Mouse (Mus musculus): ENCODE results near the gene Prkca. TPM values are rescaled to one million over a fixed set of nuclear protein-coding genes. Genes with fewer than 3 reads are reported as not detected.

The Prkca gene
- total and polyA plus RNA-seq, 2 experiments from 2014 or later, result 7.9 to 32.0 TPM

DNA sequence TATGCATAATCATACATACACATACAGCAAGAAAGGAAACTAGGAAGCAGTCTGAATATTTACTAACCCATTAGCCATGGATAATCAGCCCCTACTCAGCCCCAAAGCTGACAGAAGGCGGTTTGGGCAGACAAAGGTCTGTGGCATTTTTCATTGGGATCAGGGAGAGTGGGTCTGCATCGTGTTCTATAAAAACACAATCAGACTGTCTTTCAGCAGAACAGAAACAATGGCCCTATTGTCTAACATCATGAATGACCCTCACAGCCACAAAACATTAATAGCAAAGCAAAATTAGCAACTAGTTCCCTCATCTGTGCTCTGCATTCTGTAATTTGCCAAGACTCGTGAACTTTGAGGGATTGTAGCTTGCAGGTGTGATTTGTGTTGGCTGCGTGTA lies 181.6 kb downstream of the Prkca start:
- no peaks in the 10 kb centered on the region for H3K27me3 ChIP-seq (ENCODE audit: insufficient read depth, low read length)
- DNase-seq (ENCODE audit: low spot score) (no peak), ATAC-seq (ENCODE audit: low FRiP score) (no peak)
- no peak for TF ChIP-seq CTCF (IDR thresholded peaks at IDR 0.05)
- H3K4me1 ChIP-seq (ENCODE audit: insufficient read depth, low read length), result no peaks in the 10 kb centered on the region; the same call in 1 of the 2 replicates
- 25% methylated on average over 4 of the region's 4 CpGs for WGBS
- no peaks in the 10 kb centered on the region for H3K36me3 ChIP-seq (ENCODE audit: insufficient read depth, low read length)
- no peaks in the 10 kb centered on the region for H3K9me3 ChIP-seq (ENCODE audit: low read length)
- H3K27ac ChIP-seq (ENCODE audit: low read depth, low read length), result no peak overlapping the region
- H3K9ac ChIP-seq (replicated peaks; ENCODE audit: low read length, poor library complexity, severe bottlenecking), result no peak overlapping the region
- H3K4me2 ChIP-seq (ENCODE audit: low read depth, low read length, poor library complexity, severe bottlenecking), result no peak overlapping the region
- no peak overlapping the region for H3K4me3 ChIP-seq (ENCODE audit: low read depth, low read length)

DNA sequence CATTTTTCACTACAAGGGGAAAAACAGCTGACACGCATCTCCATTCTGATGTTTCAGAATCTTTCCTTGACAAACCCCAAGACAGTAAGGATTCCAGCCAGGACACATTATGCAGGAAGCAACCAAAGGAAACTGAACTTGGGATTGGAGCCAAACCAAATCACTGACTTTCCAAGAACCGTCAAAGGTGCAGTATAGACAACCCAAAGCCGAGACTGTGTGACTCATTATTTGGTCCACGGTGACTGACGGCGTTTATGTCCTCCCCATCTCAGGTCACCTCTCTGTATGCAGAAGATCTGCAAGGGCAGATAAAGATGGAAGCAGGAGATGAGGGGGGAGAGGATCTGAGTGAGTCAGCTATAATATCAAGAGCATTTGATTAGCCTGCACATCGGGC lies 183.7 kb downstream of the Prkca start:
- Histone ChIP-seq H3K36me3 (ENCODE audit: insufficient read depth, low read length) (no peaks in the 10 kb centered on the region), H3K9ac (replicated peaks; ENCODE audit: low read length, poor library complexity, severe bottlenecking) (no peak overlapping the region), H3K4me2 (ENCODE audit: low read depth, low read length, poor library complexity, severe bottlenecking) (no peak overlapping the region), H3K4me1 (ENCODE audit: insufficient read depth, low read length) (no peaks in the 10 kb centered on the region; the same call in 1 of the 2 replicates), H3K4me3 (ENCODE audit: low read depth, low read length) (no peak overlapping the region), H3K9me3 (ENCODE audit: low read length) (no peaks in the 10 kb centered on the region), H3K27me3 (ENCODE audit: insufficient read depth, low read length) (no peaks in the 10 kb centered on the region), H3K27ac (ENCODE audit: low read depth, low read length) (no peak overlapping the region)
- DNase-seq (ENCODE audit: low spot score) (no peak), ATAC-seq (ENCODE audit: low FRiP score) (no peak)
- WGBS, result 89% methylated on average over 7 of the region's 7 CpGs
- no peak for TF ChIP-seq CTCF (IDR thresholded peaks at IDR 0.05)

DNA sequence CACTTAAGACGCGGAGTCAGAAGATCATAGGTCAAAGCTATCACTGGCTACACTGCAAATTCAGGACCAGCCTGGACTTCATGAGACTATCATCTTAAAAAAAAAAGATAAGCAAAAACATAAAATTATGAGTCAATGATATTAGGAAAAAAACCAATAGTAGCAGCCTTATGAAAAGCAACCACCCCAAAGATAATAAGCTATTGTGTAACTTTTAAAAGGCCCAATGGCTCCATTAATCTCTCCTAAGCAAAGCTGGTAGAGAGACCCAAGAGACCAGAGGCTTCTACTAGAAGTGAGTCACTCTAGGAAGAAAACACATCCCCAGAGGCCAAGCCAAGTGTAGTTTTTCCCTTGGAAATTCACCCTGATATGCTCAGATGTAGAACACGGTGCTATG lies 185.7 kb downstream of the Prkca start:
- DNase-seq (ENCODE audit: low spot score), result no peak
- no peak overlapping the region for H3K9ac ChIP-seq (replicated peaks; ENCODE audit: low read length, poor library complexity, severe bottlenecking)
- H3K27me3 ChIP-seq (ENCODE audit: insufficient read depth, low read length), result no peaks in the 10 kb centered on the region
- H3K4me2 ChIP-seq (ENCODE audit: low read depth, low read length, poor library complexity, severe bottlenecking), result no peak overlapping the region
- ATAC-seq (ENCODE audit: low FRiP score), result no peak
- TF ChIP-seq CTCF (IDR thresholded peaks at IDR 0.05), result no peak
- H3K4me1 ChIP-seq (ENCODE audit: insufficient read depth, low read length), result no peaks in the 10 kb centered on the region; the same call in 1 of the 2 replicates
- H3K9me3 ChIP-seq (ENCODE audit: low read length), result no peaks in the 10 kb centered on the region
- 94% methylated on average over 3 of the region's 3 CpGs for WGBS
- no peaks in the 10 kb centered on the region for H3K36me3 ChIP-seq (ENCODE audit: insufficient read depth, low read length)
- H3K27ac ChIP-seq (ENCODE audit: low read depth, low read length), result no peak overlapping the region
- no peak overlapping the region for H3K4me3 ChIP-seq (ENCODE audit: low read depth, low read length)

DNA sequence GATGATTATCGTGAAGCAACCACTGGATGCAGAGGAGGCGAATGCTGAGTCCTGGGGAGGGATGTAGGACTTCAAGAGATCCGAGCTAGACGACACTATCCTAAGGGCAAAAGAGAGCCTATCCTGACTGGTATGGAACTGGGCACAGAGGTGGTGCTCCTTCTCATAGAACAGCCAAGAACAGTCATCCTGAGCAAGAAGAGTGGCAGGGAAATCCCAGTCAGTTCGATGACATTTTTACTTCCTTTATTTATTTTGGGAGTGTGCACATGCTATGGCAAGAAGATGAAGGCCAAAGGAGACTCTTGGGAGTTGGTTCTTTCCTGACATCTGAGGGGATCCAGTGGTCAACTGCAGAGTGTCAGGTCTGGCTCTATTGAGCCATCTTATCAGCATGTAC lies 186.7 kb downstream of the Prkca start:
- Histone ChIP-seq H3K4me3 (ENCODE audit: low read depth, low read length) (no peak overlapping the region), H3K4me2 (ENCODE audit: low read depth, low read length, poor library complexity, severe bottlenecking) (no peak overlapping the region), H3K4me1 (ENCODE audit: insufficient read depth, low read length) (no peaks in the 10 kb centered on the region; the same call in 1 of the 2 replicates), H3K9ac (replicated peaks; ENCODE audit: low read length, poor library complexity, severe bottlenecking) (no peak overlapping the region), H3K27ac (ENCODE audit: low read depth, low read length) (no peak overlapping the region), H3K36me3 (ENCODE audit: insufficient read depth, low read length) (no peaks in the 10 kb centered on the region), H3K27me3 (ENCODE audit: insufficient read depth, low read length) (no peaks in the 10 kb centered on the region), H3K9me3 (ENCODE audit: low read length) (no peaks in the 10 kb centered on the region)
- WGBS, result 93% methylated on average over 5 of the region's 5 CpGs
- DNase-seq (ENCODE audit: low spot score) (no peak), ATAC-seq (ENCODE audit: low FRiP score) (no peak)
- TF ChIP-seq CTCF (IDR thresholded peaks at IDR 0.05), result no peak

DNA sequence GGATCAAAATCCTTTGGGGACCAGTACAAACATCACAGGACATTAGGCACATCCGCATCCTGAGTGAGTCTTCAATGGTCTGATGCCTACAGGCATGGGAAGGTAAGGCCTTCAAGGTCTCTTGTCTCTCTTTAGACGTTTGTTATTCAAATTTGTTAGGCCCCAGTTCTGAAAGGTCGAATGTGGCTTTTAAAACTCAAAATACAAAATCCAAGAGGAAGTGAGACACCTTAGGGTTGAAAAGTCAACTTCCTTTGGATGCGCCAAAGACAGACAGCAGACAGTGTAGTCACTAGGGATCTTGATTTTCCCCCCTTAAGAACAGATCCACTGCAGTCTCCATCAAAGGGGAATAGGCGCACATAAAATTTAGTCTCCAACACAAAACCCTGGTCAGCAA lies 187.6 kb downstream of the Prkca start:
- no peak overlapping the region for H3K4me2 ChIP-seq (ENCODE audit: low read depth, low read length, poor library complexity, severe bottlenecking)
- no peaks in the 10 kb centered on the region; the same call in 1 of the 2 replicates for H3K4me1 ChIP-seq (ENCODE audit: insufficient read depth, low read length)
- H3K36me3 ChIP-seq (ENCODE audit: insufficient read depth, low read length), result no peaks in the 10 kb centered on the region
- 82% methylated on average over 5 of the region's 5 CpGs for WGBS
- no peaks in the 10 kb centered on the region for H3K27me3 ChIP-seq (ENCODE audit: insufficient read depth, low read length)
- no peak overlapping the region for H3K4me3 ChIP-seq (ENCODE audit: low read depth, low read length)
- no peak overlapping the region for H3K9ac ChIP-seq (replicated peaks; ENCODE audit: low read length, poor library complexity, severe bottlenecking)
- no peak for DNase-seq (ENCODE audit: low spot score)
- no peak for ATAC-seq (ENCODE audit: low FRiP score)
- no peak overlapping the region for H3K27ac ChIP-seq (ENCODE audit: low read depth, low read length)
- TF ChIP-seq CTCF (IDR thresholded peaks at IDR 0.05), result no peak
- no peaks in the 10 kb centered on the region for H3K9me3 ChIP-seq (ENCODE audit: low read length)

DNA sequence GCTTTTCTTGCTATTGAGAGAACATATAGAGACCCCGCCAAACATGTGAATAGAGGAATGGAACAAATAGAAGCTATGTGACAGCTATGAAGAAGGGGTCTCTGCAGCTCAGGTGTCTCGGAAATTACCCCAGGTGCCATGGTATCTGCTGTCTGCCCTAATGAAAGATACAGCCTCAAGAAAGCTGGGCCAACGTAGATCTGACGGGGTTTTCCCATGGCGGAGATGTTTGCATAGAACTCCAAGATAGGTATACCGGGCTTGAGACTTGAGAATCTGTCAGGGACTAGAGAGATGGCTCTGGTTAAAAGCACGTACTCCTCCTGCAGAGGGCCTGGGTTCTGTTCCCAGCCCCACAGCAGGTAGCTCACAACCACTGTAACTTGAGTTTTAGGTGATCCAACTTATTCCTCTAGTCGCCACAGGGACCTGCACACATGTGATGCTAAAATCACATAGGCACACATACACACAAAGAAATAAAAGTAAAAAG lies 188.6 kb downstream of the Prkca start:
- Histone ChIP-seq H3K9ac (replicated peaks; ENCODE audit: low read length, poor library complexity, severe bottlenecking) (no peak overlapping the region), H3K4me3 (ENCODE audit: low read depth, low read length) (no peak overlapping the region), H3K27ac (ENCODE audit: low read depth, low read length) (no peak overlapping the region), H3K36me3 (ENCODE audit: insufficient read depth, low read length) (no peaks in the 10 kb centered on the region), H3K4me2 (ENCODE audit: low read depth, low read length, poor library complexity, severe bottlenecking) (no peak overlapping the region), H3K9me3 (ENCODE audit: low read length) (no peaks in the 10 kb centered on the region), H3K4me1 (ENCODE audit: insufficient read depth, low read length) (peaks cover 3% of the 10 kb centered on the region; the same call in 1 of the 2 replicates), H3K27me3 (ENCODE audit: insufficient read depth, low read length) (no peaks in the 10 kb centered on the region)
- DNase-seq (ENCODE audit: low spot score) (no peak), ATAC-seq (ENCODE audit: low FRiP score) (no peak)
- WGBS, result 92% methylated on average over 8 of the region's 8 CpGs
- no peak for TF ChIP-seq CTCF (IDR thresholded peaks at IDR 0.05)
